Mouse (Mus musculus) liver, adult 2 months (tissue): ENCODE results near the gene Gm20721. TPM values are rescaled to one million over a fixed set of nuclear protein-coding genes. Genes with fewer than 3 reads are reported as not detected.

Source experiments
- DNase-seq: peaks from one replicate; pipeline ENCODE4 v3.0.0-alpha.2; 2011; ENCODE audit warnings: low read depth, low spot score; ENCODE audit errors: extremely low read depth
- H3K27ac ChIP-seq: fragments of 200-500 bp; replicated peaks from 2 replicates; pipeline ENCODE4 v1.5.1; 2012; ENCODE audit warnings: low read depth, mild to moderate bottlenecking, control low read depth, inconsistent platforms, low read length; ENCODE audit not compliant: insufficient read depth
- H3K27me3 ChIP-seq: fragments of 200-500 bp; 2 replicates; pipeline ENCODE4 v1.6.1; 2012; ENCODE audit warnings: mild to moderate bottlenecking, moderate library complexity, low read length, inconsistent platforms; ENCODE audit not compliant: control insufficient read depth, insufficient read depth
- H3K36me3 ChIP-seq: fragments of 200-500 bp; 2 replicates; pipeline ENCODE4 v1.6.1; 2012; ENCODE audit warnings: low read length, inconsistent platforms; ENCODE audit not compliant: control insufficient read depth, insufficient read depth
- H3K4me1 ChIP-seq: fragments of 200-500 bp; 2 replicates; pipeline ENCODE4 v1.6.1; 2011; ENCODE audit warnings: low read length; ENCODE audit not compliant: control insufficient read depth, insufficient read depth
- H3K4me3 ChIP-seq: fragments of 200-500 bp; 2 replicates; pipeline ENCODE4 v1.5.1; 2011; ENCODE audit warnings: low read depth, mild to moderate bottlenecking, control low read depth, low read length, moderate library complexity; ENCODE audit not compliant: insufficient read depth
- H3K79me2 ChIP-seq: fragments of 200-500 bp; 2 replicates; pipeline ENCODE4 v1.6.1; 2012; ENCODE audit warnings: inconsistent platforms, mild to moderate bottlenecking, low read length, moderate library complexity; ENCODE audit not compliant: control insufficient read depth, insufficient read depth
- H3K9ac ChIP-seq: fragments of 200-500 bp; 2 replicates; pipeline ENCODE4 v1.6.1; 2012; ENCODE audit warnings: low read depth, mild to moderate bottlenecking, control low read depth, inconsistent platforms, low read length
- CTCF ChIP-seq: fragments of 200-500 bp; IDR thresholded peaks from 2 replicates; pipeline ENCODE4 v1.5.1; 2011; ENCODE audit warnings: low read depth, low read length, control low read depth
- POLR2A ChIP-seq: fragments of 200-500 bp; IDR thresholded peaks from 2 replicates; pipeline ENCODE4 v1.6.1; 2011; ENCODE audit warnings: low read length, control low read depth; ENCODE audit not compliant: insufficient read depth; ENCODE audit errors: extremely low read depth
- WGBS: fragments of 180-500 bp; shearing (Covaris S2); methylation state at CpG from one replicate; pipeline ENCODE4 v1.1.7; 2018; 5-methylcytosine and 5-hydroxymethylcytosine counted together
- polyA plus RNA-seq: library from polyadenylated mRNA; depleted of rRNA; stranded (reverse); fragments of >200 nt; gene quantifications from 2 replicates; pipeline ENCODE4 v1.2.3, GENCODE M21; 2012
- total RNA-seq: library from RNA; depleted of rRNA; stranded (reverse); fragments of >200 nt; gene quantifications from 2 replicates; pipeline ENCODE4 v1.2.3, GENCODE M21; 2014

Gm20721 gene
- total and polyA plus RNA-seq, 2 experiments = 0.31 TPM; not detected in 1

DNA sequence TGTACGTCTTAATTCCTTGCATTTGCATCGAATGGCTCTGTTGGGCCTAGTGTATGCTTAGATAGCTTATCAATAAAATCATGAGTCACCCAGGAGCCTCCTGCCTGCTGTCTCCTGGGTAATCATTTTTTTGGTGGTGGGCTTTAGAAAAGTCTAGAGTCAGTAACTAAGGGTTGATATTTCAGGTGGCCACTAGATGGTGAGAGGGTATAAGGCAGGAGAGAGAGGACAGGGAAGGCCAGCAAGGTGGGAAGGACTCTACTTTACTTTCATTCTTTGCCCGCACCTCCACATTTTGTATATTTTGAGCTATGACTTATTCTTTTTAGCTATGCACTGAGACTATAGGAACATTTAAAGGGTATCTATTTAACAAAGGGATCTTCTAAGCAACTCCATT, 38.6 kb downstream of the Gm20721 start:
- TF ChIP-seq POLR2A (no peak), CTCF (no peak)
- WGBS = 85% methylated on average over 3 of the region's 3 CpGs
- no peak for DNase-seq

DNA sequence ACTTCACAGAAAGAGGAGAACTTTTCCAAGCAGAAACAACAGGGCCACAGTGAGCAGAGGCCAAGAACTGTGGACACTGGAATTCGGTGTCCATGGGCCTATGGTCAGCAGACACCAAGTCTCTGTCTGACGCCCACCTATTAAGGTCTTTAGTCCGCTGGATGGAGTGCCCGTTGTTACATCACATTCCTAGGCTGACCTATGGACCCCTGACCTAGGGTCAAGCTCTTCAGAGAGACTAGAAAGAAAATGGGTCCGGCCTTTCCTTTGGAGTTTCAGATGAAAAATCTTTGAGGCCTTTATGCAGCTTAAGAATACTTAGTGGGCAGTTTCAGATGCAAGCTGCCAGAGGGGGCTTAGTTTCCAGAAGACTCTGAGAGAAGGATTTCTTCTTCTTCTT, 40.9 kb downstream of the Gm20721 start:
- Histone ChIP-seq H3K4me1 (no peaks in the 10 kb centered on the region), H3K79me2 (no peaks in the 10 kb centered on the region), H3K4me3 (no peak overlapping the region), H3K9ac (no peak overlapping the region), H3K36me3 (no peaks in the 10 kb centered on the region), H3K27me3 (no peaks in the 10 kb centered on the region), H3K27ac (no peak overlapping the region)
- 16% methylated on average over 5 of the region's 5 CpGs for WGBS
- DNase-seq = no peak
- TF ChIP-seq POLR2A = no peak
- no peak for TF ChIP-seq CTCF

More for the DNA sequence above, 38.6 kb downstream of the Gm20721 start:
- no peak overlapping the region for H3K4me3 ChIP-seq
- no peak overlapping the region for H3K9ac ChIP-seq
- H3K27me3 ChIP-seq = no peaks in the 10 kb centered on the region
- H3K79me2 ChIP-seq = no peaks in the 10 kb centered on the region
- H3K36me3 ChIP-seq = no peaks in the 10 kb centered on the region
- H3K27ac ChIP-seq = no peak overlapping the region
- no peaks in the 10 kb centered on the region for H3K4me1 ChIP-seq

DNA sequence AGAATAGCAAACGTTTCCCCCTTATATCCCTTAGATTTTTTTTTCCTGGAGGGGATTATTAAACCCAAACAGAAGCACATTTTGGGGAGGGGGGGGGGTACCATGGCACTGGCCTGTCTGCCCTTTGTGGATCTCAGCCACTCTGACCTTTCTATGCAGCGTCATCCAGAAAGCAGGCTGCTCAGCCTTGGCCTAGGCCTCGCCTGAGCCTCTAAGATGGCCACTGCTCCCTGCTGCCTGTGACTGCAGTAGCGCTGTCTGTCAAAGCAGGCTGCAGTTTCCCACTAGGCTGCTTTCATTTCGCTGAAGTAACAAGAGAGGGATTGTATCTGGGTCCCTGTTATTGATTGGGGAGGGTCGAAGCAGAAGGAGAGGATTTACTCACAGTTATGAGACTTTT, 44.0 kb downstream of the Gm20721 start:
- WGBS = 74% methylated on average over 6 of the region's 6 CpGs
- no peaks in the 10 kb centered on the region for H3K36me3 ChIP-seq
- peaks cover 3% of the 10 kb centered on the region; the same call in 1 of the 2 replicates for H3K27me3 ChIP-seq
- H3K4me3 ChIP-seq = no peak overlapping the region
- no peak for DNase-seq
- H3K4me1 ChIP-seq = no peaks in the 10 kb centered on the region
- no peaks in the 10 kb centered on the region for H3K79me2 ChIP-seq
- H3K27ac ChIP-seq = no peak overlapping the region
- TF ChIP-seq POLR2A (no peak), CTCF (no peak)
- H3K9ac ChIP-seq = no peak overlapping the region

DNA sequence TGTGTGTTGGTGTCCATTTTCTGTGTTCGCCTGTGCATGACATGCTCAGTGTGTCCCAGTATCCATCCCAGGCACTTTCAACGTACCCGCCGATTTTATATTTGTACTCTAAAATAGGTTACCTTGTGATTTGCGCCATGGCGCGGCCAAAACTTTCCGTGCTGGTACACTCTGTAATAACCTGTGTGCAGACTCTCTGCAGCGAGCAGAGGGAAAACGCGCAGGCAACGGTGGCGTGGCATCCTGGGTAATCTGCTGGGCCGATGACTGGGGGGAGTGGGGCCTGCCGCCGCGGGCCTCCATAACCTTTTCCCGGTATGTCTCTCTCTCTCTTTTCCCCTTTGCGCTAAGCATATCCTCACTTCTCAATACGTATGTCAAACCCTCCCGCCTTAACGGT, 45.8 kb downstream of the Gm20721 start:
- Histone ChIP-seq H3K4me1 (no peaks in the 10 kb centered on the region), H3K4me3 (no peak overlapping the region), H3K27ac (no peak overlapping the region), H3K36me3 (no peaks in the 10 kb centered on the region), H3K79me2 (no peaks in the 10 kb centered on the region), H3K27me3 (peaks cover 3% of the 10 kb centered on the region), H3K9ac (no peak overlapping the region)
- TF ChIP-seq POLR2A (no peak), CTCF (no peak)
- WGBS = 56% methylated on average over 22 of the region's 22 CpGs
- no peak for DNase-seq

DNA sequence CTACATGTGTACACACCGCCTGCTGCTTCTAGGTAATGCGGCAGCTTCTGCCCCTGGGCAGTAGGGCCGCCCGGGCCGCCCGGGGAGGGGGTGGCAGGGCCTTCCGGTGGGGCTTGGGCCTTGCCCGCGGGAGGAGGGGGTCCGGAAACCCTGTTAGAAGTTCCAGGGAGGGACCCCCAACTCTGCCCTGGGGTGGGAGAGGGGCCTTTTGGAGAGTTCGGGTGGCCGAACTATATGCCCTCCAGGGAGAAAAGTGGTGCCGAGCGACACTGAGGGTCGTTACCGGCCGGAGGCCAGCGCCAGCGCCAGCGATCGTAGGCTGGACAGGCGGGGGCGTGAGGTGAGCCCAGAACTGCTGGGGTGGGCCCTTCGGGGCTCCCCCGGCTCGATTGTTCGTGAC, 46.3 kb downstream of the Gm20721 start:
- Histone ChIP-seq H3K4me3 (no peak overlapping the region), H3K27me3 (peaks cover 7% of the 10 kb centered on the region), H3K27ac (no peak overlapping the region), H3K4me1 (no peaks in the 10 kb centered on the region), H3K79me2 (no peaks in the 10 kb centered on the region), H3K36me3 (no peaks in the 10 kb centered on the region), H3K9ac (no peak overlapping the region)
- no peak for DNase-seq
- TF ChIP-seq POLR2A (no peak), CTCF (no peak)
- 50% methylated on average over 27 of the region's 27 CpGs for WGBS

DNA sequence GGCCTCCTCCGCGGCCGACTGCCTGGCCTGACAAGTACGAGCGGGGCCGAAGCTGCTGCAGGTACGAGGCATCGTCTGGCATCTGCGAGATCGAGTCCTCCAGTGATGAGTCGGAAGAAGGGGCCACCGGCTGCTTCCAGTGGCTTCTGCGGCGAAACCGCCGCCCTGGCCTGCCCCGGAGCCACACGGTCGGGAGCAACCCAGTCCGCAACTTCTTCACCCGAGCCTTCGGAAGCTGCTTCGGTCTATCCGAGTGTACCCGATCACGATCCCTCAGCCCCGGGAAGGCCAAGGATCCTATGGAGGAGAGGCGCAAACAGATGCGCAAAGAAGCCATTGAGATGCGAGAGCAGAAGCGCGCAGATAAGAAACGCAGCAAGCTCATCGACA, 46.7 kb downstream of the Gm20721 start:
- Histone ChIP-seq H3K79me2 (no peaks in the 10 kb centered on the region), H3K9ac (no peak overlapping the region), H3K27me3 (peaks cover 9% of the 10 kb centered on the region), H3K4me1 (no peaks in the 10 kb centered on the region), H3K27ac (no peak overlapping the region), H3K36me3 (no peaks in the 10 kb centered on the region), H3K4me3 (no peak overlapping the region)
- DNase-seq = no peak
- WGBS = 51% methylated on average over 34 of the region's 34 CpGs
- TF ChIP-seq POLR2A (no peak), CTCF (no peak)
